Mouse (Mus musculus): ENCODE results near the gene 6330409D20Rik.

6330409D20Rik gene

GRCm38 (mm10) chr2:32699680-32700079 lies 41.1 kb downstream of the 6330409D20Rik start:
- DNase-seq (ENCODE audit: low spot score) = no peak

GRCm38 (mm10) chr2:32694691-32695090 lies 46.1 kb downstream of the 6330409D20Rik start:
- no peak for DNase-seq (ENCODE audit: low spot score)

GRCm38 (mm10) chr2:32693823-32694411 lies 46.9 kb downstream of the 6330409D20Rik start:
- peak; percentile 84 for DNase-seq (ENCODE audit: low spot score)

GRCm38 (mm10) chr2:32693282-32693681 lies 47.5 kb downstream of the 6330409D20Rik start:
- no peak for DNase-seq (ENCODE audit: low spot score)

DNA sequence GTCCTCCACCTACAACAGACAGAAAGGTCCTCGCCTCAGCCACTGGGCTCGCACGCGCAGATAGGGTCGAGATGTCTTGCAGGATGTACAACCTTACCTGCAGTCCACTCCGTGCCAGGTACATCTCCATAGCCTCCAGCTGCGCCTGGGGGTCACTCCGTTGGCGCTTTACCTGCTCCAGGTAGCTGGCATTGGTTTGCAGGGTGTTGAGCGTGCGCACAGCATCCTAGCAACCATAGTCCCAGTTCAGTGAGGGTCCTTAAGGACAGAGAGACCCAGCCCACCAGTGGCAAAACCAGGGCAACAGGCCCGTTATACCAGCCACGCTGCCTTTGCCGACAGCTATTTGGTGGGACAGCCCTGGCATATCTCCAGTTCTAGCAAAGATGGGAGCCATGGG lies 48.3 kb downstream of the 6330409D20Rik start:
- no peak for DNase-seq (ENCODE audit: low spot score)

DNA sequence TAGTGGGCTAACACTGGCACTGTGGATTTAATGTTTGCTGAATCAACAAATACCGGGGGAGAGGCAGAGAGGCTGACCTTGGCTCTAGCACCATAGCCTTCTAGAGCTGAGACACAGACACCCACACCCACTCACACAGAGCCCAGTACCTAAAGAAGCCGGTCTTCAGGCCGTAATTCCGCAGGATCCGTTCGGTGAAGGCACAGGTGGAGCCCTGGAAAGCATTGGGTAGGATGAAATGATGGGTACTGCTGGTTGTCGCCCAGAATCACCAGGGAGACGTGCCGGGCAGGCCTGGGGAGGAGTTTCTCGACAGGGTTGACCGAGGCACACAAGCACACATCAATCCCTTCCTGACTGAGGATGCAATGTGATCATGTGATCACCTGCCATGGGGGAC lies 49.8 kb downstream of the 6330409D20Rik start:
- no peak for DNase-seq (ENCODE audit: low spot score)

DNA sequence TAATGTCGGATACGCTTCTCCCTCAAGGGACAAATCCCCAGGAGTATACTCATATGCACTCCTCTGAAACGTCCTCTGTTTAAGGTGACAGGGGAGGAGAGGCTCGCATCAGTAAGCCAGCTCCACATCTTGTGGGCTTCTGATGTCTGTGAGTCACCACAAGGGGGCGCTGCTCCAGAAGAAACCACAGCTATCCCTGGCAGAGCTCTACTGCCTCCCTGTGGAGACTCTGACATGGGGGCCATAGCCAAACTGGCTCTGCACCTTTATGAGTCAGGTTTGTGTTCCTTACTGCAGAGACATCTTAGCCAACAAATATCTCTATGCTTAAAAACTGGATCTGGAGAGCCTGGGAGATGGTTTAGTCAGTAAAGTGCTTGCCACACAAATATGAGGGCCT lies 51.4 kb downstream of the 6330409D20Rik start:
- peak; percentile 78 for DNase-seq (ENCODE audit: low spot score)

DNA sequence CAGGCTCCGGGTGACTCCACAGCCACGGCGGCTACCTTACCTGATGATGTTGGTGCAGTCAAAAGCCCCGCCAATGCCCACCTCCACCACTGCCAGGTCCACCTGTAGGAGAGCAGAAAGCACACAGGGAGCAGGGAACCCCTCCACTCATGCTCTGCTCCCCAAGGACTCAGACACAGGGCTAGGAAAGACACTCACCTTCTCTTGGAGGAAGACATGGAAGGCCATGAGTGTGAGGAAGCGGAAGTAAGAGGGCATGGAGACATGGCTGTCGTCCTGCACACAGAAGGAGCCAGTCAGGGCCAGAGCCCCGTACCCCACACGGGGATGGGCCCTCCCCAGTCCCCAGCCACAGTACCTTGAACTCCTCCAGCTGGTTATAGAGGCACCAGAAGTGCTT lies 53.3 kb downstream of the 6330409D20Rik start:
- DNase-seq (ENCODE audit: low spot score) = no peak

DNA sequence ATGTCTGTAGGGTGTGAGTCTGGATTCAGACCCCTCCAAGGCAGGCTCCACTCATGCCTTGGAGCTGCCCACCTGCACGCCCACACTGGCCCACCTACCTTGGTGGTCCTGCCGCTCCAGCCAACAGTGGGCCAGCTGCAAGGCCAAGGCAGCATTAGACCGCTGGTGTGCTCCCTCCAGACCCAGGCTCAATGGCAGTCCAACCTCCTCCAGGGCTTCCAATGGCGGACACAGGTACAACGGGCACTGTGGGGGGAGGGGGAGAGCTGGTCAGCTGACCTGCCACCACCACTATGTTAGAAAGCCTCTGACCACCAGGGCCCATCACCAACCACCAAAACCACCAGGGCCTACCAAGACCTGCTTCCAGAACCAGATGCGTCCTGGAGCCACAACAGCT lies 54.2 kb downstream of the 6330409D20Rik start:
- DNase-seq (ENCODE audit: low spot score) = no peak

- no peak for DNase-seq (ENCODE audit: low spot score)
These were observed 55.0 kb downstream of the 6330409D20Rik start for GRCm38 (mm10) chr2:32685807-32686206.

GRCm38 (mm10) chr2:32684681-32685428 lies 56.0 kb downstream of the 6330409D20Rik start:
- DNase-seq (ENCODE audit: low spot score) = no peak

DNA sequence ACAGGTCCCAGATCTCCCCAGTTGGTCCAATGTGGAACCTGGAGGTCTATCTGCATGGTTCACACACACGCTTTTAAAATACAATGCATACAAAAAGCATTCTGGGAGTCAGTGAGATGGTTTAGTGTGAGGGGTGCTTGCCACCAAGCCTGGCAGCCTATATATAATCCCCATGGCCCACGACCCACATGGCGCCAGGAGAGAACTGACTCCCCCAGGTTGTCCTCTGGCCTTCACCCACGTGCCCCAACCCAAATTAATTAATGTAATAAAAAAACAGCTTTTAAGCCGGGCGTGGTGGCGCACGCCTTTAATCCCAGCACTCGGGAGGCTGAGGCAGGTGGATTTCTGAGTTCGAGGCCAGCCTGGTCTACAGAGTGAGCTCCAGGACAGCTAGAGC lies 57.1 kb downstream of the 6330409D20Rik start:
- no peak for DNase-seq (ENCODE audit: low spot score)

- DNase-seq (ENCODE audit: low spot score) = no peak
These were observed 57.9 kb downstream of the 6330409D20Rik start for GRCm38 (mm10) chr2:32682721-32683417.
